Mouse (Mus musculus) lung, embryonic 14.5 days (tissue): ENCODE measurements at regions not wholly inside any gene's neighbourhood (a gene's known extent, or its start where the extent isn't known, plus 50 kb on each side); places are given as distances from the start of the nearest gene placed in this dataset.

Source experiments
- ATAC-seq: fragments of 200-750 bp; cut with Nextera tagmentation; 2 replicates; pipeline ENCODE4 v1.8.0; 2017; ENCODE audit warnings: mild to moderate bottlenecking, moderate TSS enrichment, moderate library complexity; ENCODE audit not compliant: insufficient read depth
- DNase-seq: peaks from one replicate; pipeline ENCODE4 v3.0.0-alpha.2; 2015
- H3K27ac ChIP-seq: fragments of 300-500 bp; sonication (generic); 2 replicates; pipeline ENCODE4 v1.5.1; 2014; ENCODE audit warnings: low read depth, mild to moderate bottlenecking, moderate library complexity
- H3K27me3 ChIP-seq: fragments of 300-500 bp; sonication (generic); 2 replicates; pipeline ENCODE4 v1.6.1; 2014; ENCODE audit warnings: low read length, control low read depth; ENCODE audit not compliant: insufficient read depth
- H3K36me3 ChIP-seq: fragments of 300-500 bp; sonication (generic); 2 replicates; pipeline ENCODE4 v1.6.1; 2014; ENCODE audit warnings: control low read depth; ENCODE audit not compliant: insufficient read depth
- H3K4me1 ChIP-seq: fragments of 300-500 bp; sonication (generic); 2 replicates; pipeline ENCODE4 v1.6.1; 2014; ENCODE audit warnings: antibody characterized with exemption, control low read depth; ENCODE audit not compliant: insufficient read depth
- H3K4me2 ChIP-seq: fragments of 300-500 bp; sonication (generic); 2 replicates; pipeline ENCODE4 v1.6.1; 2014; ENCODE audit warnings: mild to moderate bottlenecking
- H3K4me3 ChIP-seq: fragments of 300-500 bp; sonication (generic); 2 replicates; pipeline ENCODE4 v1.5.1; 2014; ENCODE audit warnings: low read depth, low read length
- H3K9ac ChIP-seq: fragments of 300-500 bp; sonication (generic); 2 replicates; pipeline ENCODE4 v1.6.1; 2014
- H3K9me3 ChIP-seq: fragments of 300-500 bp; sonication (generic); 2 replicates; pipeline ENCODE4 v1.6.1; 2016; ENCODE audit warnings: low read depth, low read length, control low read depth
- CTCF ChIP-seq: IDR thresholded peaks from 2 replicates; pipeline ENCODE4 v1.5.1; 2016; ENCODE audit warnings: antibody characterized with exemption, low read depth
- WGBS: fragments of 180-500 bp; shearing (Covaris S2); extraction: QIAGEN DNeasy Blood & Tissue Kit; methylation state at CpG from one replicate; pipeline ENCODE4 v1.1.7; 2014; 5-methylcytosine and 5-hydroxymethylcytosine counted together

GRCm38 (mm10) chr10:66879071-66879470, 216.9 kb upstream of the Jmjd1c start:
- Histone ChIP-seq H3K27me3 (no peaks in the 10 kb centered on the region), H3K4me1 (no peaks in the 10 kb centered on the region), H3K4me2 (no peak overlapping the region), H3K27ac (no peak overlapping the region), H3K36me3 (no peaks in the 10 kb centered on the region), H3K4me3 (no peak overlapping the region), H3K9ac (no peak overlapping the region), H3K9me3 (no peaks in the 10 kb centered on the region)
- DNase-seq (no peak), ATAC-seq (no peak)
- TF ChIP-seq CTCF: no peak
- 81% methylated on average over 8 of the region's 8 CpGs for WGBS

GRCm38 (mm10) chr10:66882825-66883224, 213.1 kb upstream of the Jmjd1c start:
- 80% methylated on average over 5 of the region's 5 CpGs for WGBS
- no peak for DNase-seq
- Histone ChIP-seq H3K27me3 (no peaks in the 10 kb centered on the region), H3K27ac (no peak overlapping the region), H3K9ac (no peak overlapping the region), H3K4me3 (no peak overlapping the region), H3K36me3 (no peaks in the 10 kb centered on the region), H3K4me1 (no peaks in the 10 kb centered on the region), H3K9me3 (no peaks in the 10 kb centered on the region), H3K4me2 (no peak overlapping the region)
- TF ChIP-seq CTCF: no peak
- no peak for ATAC-seq

- ATAC-seq (no peak), DNase-seq (no peak)
- Histone ChIP-seq H3K9me3 (no peaks in the 10 kb centered on the region), H3K4me1 (no peaks in the 10 kb centered on the region), H3K4me2 (no peak overlapping the region), H3K36me3 (no peaks in the 10 kb centered on the region), H3K9ac (no peak overlapping the region), H3K4me3 (no peak overlapping the region), H3K27me3 (no peaks in the 10 kb centered on the region), H3K27ac (no peak overlapping the region)
- no peak for TF ChIP-seq CTCF
- 66% methylated on average over 5 of the region's 5 CpGs for WGBS
Measured at GRCm38 (mm10) chr10:66885575-66885974, 210.3 kb upstream of the Jmjd1c start.

- H3K27me3 ChIP-seq: no peaks in the 10 kb centered on the region
- H3K4me2 ChIP-seq: no peak overlapping the region
- TF ChIP-seq CTCF: no peak
- H3K4me3 ChIP-seq: no peak overlapping the region
- H3K36me3 ChIP-seq: no peaks in the 10 kb centered on the region
- no peak overlapping the region for H3K9ac ChIP-seq
- WGBS: 63% methylated on average over 12 of the region's 12 CpGs
- no peak overlapping the region for H3K27ac ChIP-seq
- DNase-seq (peak; percentile 48), ATAC-seq (no peak)
- no peaks in the 10 kb centered on the region for H3K9me3 ChIP-seq
- no peaks in the 10 kb centered on the region for H3K4me1 ChIP-seq
Measured at GRCm38 (mm10) chr10:66889786-66890555, 206.0 kb upstream of the Jmjd1c start.

GRCm38 (mm10) chr10:66891811-66892210, 204.1 kb upstream of the Jmjd1c start:
- DNase-seq (no peak), ATAC-seq (no peak)
- H3K4me3 ChIP-seq: no peak overlapping the region
- H3K9me3 ChIP-seq: no peaks in the 10 kb centered on the region
- H3K9ac ChIP-seq: no peak overlapping the region
- H3K4me1 ChIP-seq: no peaks in the 10 kb centered on the region
- H3K36me3 ChIP-seq: no peaks in the 10 kb centered on the region
- H3K4me2 ChIP-seq: no peak overlapping the region
- no peaks in the 10 kb centered on the region for H3K27me3 ChIP-seq
- H3K27ac ChIP-seq: no peak overlapping the region
- TF ChIP-seq CTCF: no peak
- WGBS: 90% methylated on average over 1 of the region's 1 CpGs

DNA sequence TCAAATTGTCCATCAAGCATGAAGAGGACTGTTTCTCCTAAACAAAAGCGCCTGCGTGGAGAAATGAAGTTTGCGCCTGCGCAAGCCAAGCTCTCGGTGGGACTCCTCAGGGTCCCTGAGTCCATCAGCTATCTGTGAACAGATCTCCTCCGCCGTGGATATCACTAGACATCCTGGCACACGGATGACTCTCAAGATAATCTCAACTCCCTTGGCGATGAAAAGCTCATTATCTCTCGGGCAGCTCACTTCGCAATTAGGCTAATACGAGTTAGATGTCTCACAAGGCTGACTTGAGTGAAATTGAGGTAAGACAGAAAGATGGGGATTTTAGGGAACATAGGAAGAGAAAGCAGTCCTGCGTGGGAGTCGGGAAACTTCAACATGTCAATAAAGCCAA, 202.1 kb upstream of the Jmjd1c start:
- H3K9me3 ChIP-seq: no peaks in the 10 kb centered on the region
- ATAC-seq (no peak), DNase-seq (no peak)
- no peak overlapping the region for H3K27ac ChIP-seq
- no peak overlapping the region for H3K9ac ChIP-seq
- no peak overlapping the region for H3K4me2 ChIP-seq
- 81% methylated on average over 14 of the region's 14 CpGs for WGBS
- H3K4me1 ChIP-seq: 0 out of 2 replicates have a peak, but pooled peaks cover 2% of the 10 kb centered on the region
- H3K4me3 ChIP-seq: no peak overlapping the region
- no peak for TF ChIP-seq CTCF
- H3K27me3 ChIP-seq: no peaks in the 10 kb centered on the region
- no peaks in the 10 kb centered on the region for H3K36me3 ChIP-seq

DNA sequence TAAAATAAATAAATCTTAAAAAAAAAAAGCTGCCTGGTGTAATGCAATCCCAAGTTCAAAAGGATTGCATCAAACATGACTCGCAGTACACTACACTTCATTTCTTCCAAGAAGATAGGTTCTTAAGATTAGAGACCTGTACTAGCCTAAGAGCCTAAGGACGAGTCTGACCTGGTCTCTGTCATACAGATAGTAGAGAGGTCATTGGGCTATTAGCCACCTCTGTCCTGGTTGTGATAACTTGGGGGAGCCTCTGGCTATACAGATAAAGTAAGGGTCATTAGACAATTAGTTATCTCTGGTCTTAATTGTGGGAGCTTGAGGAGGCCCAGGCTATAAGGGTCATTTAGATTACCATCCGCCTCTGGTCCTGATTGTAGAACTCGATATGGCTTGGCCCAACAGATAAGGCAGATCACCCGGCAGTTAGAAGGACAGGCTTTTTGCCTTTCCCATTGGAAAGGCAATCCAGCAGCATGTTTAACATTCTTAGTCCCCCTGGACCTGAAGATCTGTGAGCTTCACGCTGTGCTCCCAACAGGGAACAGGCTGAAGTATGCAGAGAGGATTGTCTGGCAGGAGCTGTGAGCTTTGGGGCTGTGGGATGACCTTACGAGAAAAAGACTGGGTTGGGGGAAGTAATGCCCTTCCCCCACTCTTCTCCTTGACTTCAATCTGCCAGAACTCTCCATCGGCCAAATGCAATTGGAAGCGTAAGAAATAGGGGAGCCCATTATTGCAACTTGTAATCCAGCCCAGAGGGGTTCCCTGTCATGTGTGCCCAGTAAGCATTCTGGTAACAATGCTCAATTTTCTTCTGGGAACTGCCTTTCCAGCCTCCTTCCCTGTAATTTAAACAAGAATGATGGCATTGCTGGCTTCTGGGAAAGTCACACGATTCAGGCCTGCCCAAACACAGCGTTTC, 199.0 kb upstream of the Jmjd1c start:
- WGBS: 35% methylated on average over 11 of the region's 11 CpGs
- no peaks in the 10 kb centered on the region for H3K9me3 ChIP-seq
- no peak overlapping the region for H3K4me3 ChIP-seq
- no peak overlapping the region for H3K4me2 ChIP-seq
- H3K27me3 ChIP-seq: no peaks in the 10 kb centered on the region
- H3K4me1 ChIP-seq: peaks cover 6% of the 10 kb centered on the region; the same call in 1 of the 2 replicates
- no peak for TF ChIP-seq CTCF
- H3K36me3 ChIP-seq: no peaks in the 10 kb centered on the region
- ATAC-seq (no peak), DNase-seq (no peak)
- no peak overlapping the region for H3K9ac ChIP-seq
- no peak overlapping the region for H3K27ac ChIP-seq
